Mouse (Mus musculus) neural tube, embryonic 14.5 days (tissue): ENCODE data around the gene Pou2f2. TPM values are rescaled to one million over a fixed set of nuclear protein-coding genes. Genes with fewer than 3 reads are reported as not detected.

ENCODE experiments used
- ATAC-seq: fragments of 200-750 bp; cut with Nextera tagmentation; 2 replicates; pipeline ENCODE4 v1.8.0; 2017; ENCODE audit warnings: low read depth, mild to moderate bottlenecking, moderate TSS enrichment, moderate library complexity
- H3K27ac ChIP-seq: fragments of 300-500 bp; sonication (generic); 2 replicates; pipeline ENCODE4 v1.5.1; 2014; ENCODE audit warnings: low read depth, mild to moderate bottlenecking, control low read depth, low read length, moderate library complexity, mixed read lengths
- H3K27me3 ChIP-seq: fragments of 300-500 bp; sonication (generic); 2 replicates; pipeline ENCODE4 v1.6.1; 2014; ENCODE audit warnings: low read length; ENCODE audit not compliant: control insufficient read depth, insufficient read depth
- H3K36me3 ChIP-seq: fragments of 300-500 bp; sonication (generic); 2 replicates; pipeline ENCODE4 v1.6.1; 2014; ENCODE audit warnings: low read length, mixed read lengths; ENCODE audit not compliant: control insufficient read depth, insufficient read depth
- H3K4me1 ChIP-seq: fragments of 300-500 bp; sonication (generic); 2 replicates; pipeline ENCODE4 v1.6.1; 2014; ENCODE audit warnings: low read length; ENCODE audit not compliant: control insufficient read depth, insufficient read depth
- H3K4me2 ChIP-seq: fragments of 300-500 bp; sonication (generic); 2 replicates; pipeline ENCODE4 v1.6.1; 2014; ENCODE audit warnings: mild to moderate bottlenecking, low read depth, low read length, control low read depth
- H3K4me3 ChIP-seq: fragments of 300-500 bp; sonication (generic); 2 replicates; pipeline ENCODE4 v1.5.1; 2014; ENCODE audit warnings: low read depth, low read length, control low read depth, mixed read lengths
- H3K9ac ChIP-seq: fragments of 300-500 bp; sonication (generic); replicated peaks from 2 replicates; pipeline ENCODE4 v1.6.1; 2014; ENCODE audit warnings: low read depth, mild to moderate bottlenecking, control low read depth, low read length, mixed read lengths
- H3K9me3 ChIP-seq: fragments of 300-500 bp; sonication (generic); 2 replicates; pipeline ENCODE4 v1.6.1; 2016; ENCODE audit warnings: low read length; ENCODE audit not compliant: control insufficient read depth
- WGBS: fragments of 180-500 bp; shearing (Covaris S2); extraction: QIAGEN DNeasy Blood & Tissue Kit; methylation state at CpG from one replicate; pipeline ENCODE4 v1.1.7; 2014; 5-methylcytosine and 5-hydroxymethylcytosine counted together
- polyA plus RNA-seq: library from polyadenylated mRNA; unstranded; fragments of >200 nt; fragmentation: Nextera tagmentation; extraction: Ambion mirVana; gene quantifications from 2 replicates; pipeline ENCODE4 v1.2.1, GENCODE M21; 2014

The Pou2f2 gene
- polyA plus RNA-seq, 1 experiment from 2014 or later, result 33.6 TPM

- 17% methylated on average over 17 of the region's 17 CpGs for WGBS
- Histone ChIP-seq H3K4me3 (no peak overlapping the region), H3K9me3 (no peaks in the 10 kb centered on the region), H3K27me3 (no peaks in the 10 kb centered on the region), H3K4me2 (no peak overlapping the region; the same call in 1 of the 2 replicates), H3K27ac (no peak overlapping the region; the same call in 1 of the 2 replicates), H3K9ac (no peak overlapping the region), H3K4me1 (peaks cover 50% of the 10 kb centered on the region), H3K36me3 (no peaks in the 10 kb centered on the region)
- ATAC-seq, result no peak
Measured at GRCm38 (mm10) chr7:25155469-25156157, 23.9 kb downstream of the Pou2f2 start.

- Histone ChIP-seq H3K4me2 (peak overlapping the region; percentile 3), H3K27me3 (no peaks in the 10 kb centered on the region), H3K36me3 (no peaks in the 10 kb centered on the region), H3K27ac (peak overlapping the region; percentile 80), H3K9ac (0 out of 2 replicates have a peak overlapping the region, but pooled peaks have one; percentile 1), H3K9me3 (no peaks in the 10 kb centered on the region), H3K4me1 (peaks cover 57% of the 10 kb centered on the region), H3K4me3 (no peak overlapping the region)
- ATAC-seq, result no peak
- 44% methylated on average over 4 of the region's 4 CpGs for WGBS
Measured at GRCm38 (mm10) chr7:25154648-25155047, 24.9 kb downstream of the Pou2f2 start.

DNA sequence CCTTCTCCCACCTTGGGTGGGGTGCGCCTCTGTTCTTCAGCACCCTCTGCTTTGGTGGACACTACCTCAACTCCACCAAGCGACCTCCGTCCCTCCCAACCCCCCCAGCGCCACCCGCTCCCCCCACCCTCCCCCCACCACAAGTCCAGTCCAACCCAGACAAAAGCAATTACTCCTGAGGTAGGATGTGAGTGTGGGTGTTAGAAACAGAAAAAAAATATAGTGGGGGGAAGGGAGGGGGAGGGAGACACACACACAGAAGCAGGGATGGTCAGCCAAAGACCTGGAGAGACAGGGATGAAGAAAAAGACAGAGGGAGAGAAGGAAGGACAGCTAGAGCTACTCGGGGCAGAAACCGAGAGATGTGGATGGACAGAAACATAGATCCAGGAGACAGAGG, 25.7 kb downstream of the Pou2f2 start:
- no peaks in the 10 kb centered on the region for H3K9me3 ChIP-seq
- ATAC-seq, result no peak
- H3K4me1 ChIP-seq, result peaks cover 57% of the 10 kb centered on the region
- peak overlapping the region; percentile 3 for H3K4me2 ChIP-seq
- no peaks in the 10 kb centered on the region for H3K36me3 ChIP-seq
- H3K27ac ChIP-seq, result peak overlapping the region; percentile 80
- peak overlapping the region; percentile 10; the same call in 1 of the 2 replicates for H3K4me3 ChIP-seq
- H3K9ac ChIP-seq, result 0 out of 2 replicates have a peak overlapping the region, but pooled peaks have one; percentile 25
- no peaks in the 10 kb centered on the region for H3K27me3 ChIP-seq
- WGBS, result 35% methylated on average over 7 of the region's 7 CpGs

DNA sequence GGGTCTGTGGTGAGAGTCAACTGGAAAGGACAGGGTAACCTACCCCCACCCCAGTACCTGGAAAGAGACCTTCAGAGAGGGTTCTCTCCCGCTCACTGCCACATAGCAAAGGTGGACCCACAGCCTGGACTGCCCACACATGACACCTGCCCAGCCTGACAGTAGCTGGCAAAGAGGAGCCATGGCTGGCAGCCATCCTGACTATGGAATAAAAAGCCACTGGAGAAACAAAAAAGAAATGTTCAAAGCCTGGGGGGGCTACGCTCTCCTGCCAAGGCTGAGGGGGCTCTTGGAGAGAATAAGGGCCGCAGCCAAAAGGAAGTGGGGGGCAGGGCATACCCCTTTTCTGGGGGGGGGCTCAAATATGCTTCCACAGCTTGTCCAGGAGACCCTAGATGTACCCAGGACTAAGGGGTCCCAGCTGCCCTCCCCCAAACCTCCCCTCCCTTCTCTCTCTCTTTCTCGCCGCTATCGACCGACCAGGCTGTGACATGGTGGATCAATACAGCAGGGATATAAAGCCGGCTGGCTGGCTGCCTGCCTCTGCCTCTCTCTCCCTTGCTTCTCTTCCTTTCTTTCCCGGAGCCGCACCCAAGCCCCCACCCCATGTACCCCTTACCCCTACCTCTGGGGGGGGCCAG, 27.5 kb downstream of the Pou2f2 start:
- peak overlapping the region; percentile 35 for H3K4me2 ChIP-seq
- peaks cover 57% of the 10 kb centered on the region for H3K4me1 ChIP-seq
- peak overlapping the region; percentile 25; the same call in 1 of the 2 replicates for H3K9ac ChIP-seq
- no peak overlapping the region for H3K4me3 ChIP-seq
- 13% methylated on average over 9 of the region's 10 CpGs for WGBS
- H3K36me3 ChIP-seq, result no peaks in the 10 kb centered on the region
- no peaks in the 10 kb centered on the region for H3K27me3 ChIP-seq
- H3K27ac ChIP-seq, result peak overlapping the region; percentile 70
- ATAC-seq, result peak; percentile 41
- H3K9me3 ChIP-seq, result no peaks in the 10 kb centered on the region

DNA sequence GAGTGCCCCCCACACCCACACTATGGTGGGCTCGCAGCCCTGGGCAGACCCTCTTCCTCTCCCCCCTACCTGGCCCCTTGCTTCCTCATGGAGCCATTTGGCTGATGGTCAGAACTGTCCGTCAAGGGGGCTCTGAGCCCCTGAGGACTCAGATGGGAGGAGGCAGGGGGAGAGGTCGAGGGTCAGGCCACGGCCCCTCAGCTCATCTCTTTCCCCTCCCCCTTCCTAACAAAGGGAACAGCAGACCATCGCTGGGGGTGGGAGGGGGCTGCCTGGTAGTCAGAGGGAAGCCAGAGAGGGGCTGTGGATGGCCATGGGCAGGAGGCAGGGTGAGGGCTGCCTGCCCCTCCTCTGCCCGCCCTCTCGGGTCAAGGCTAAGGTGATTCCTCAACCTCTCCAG, 28.5 kb downstream of the Pou2f2 start:
- Histone ChIP-seq H3K27ac (peak overlapping the region; percentile 70), H3K36me3 (no peaks in the 10 kb centered on the region), H3K4me2 (peak overlapping the region; percentile 35), H3K4me1 (peaks cover 57% of the 10 kb centered on the region), H3K9ac (peak overlapping the region; percentile 41), H3K9me3 (no peaks in the 10 kb centered on the region), H3K4me3 (no peak overlapping the region), H3K27me3 (no peaks in the 10 kb centered on the region)
- WGBS, result 2% methylated on average over 7 of the region's 7 CpGs
- no peak for ATAC-seq

DNA sequence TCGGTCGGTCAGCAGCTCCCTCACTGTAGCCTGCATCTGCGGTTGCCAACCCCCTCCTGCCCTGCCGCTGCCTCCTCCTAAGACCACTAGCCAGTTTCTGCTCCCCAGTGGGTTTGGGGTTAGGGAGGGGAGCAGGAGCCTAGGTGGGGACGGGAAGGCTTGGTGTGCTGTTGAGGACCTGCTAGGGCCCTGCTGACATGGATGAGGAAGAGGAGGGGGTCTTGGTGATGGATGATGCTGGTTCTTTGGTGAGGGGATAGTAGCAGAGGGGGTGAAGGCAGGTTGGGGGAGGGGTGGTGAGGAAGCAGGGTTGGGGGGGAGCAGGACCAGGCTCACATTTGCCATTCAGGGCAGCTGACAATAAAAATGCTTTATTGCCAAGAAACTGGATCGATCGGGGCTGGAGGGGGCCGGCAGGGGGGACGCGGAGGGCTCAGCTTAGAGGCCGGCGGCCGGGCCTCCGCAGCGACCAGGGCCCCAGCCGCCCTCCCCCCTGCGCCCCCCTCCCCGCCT, 29.3 kb downstream of the Pou2f2 start:
- no peaks in the 10 kb centered on the region for H3K9me3 ChIP-seq
- peak overlapping the region; percentile 41; the same call in 1 of the 2 replicates for H3K9ac ChIP-seq
- WGBS, result 1% methylated on average over 14 of the region's 18 CpGs
- peaks cover 52% of the 10 kb centered on the region for H3K4me1 ChIP-seq
- H3K27ac ChIP-seq, result peak overlapping the region; percentile 70
- peak; percentile 42; the same call in 1 of the 2 replicates for ATAC-seq
- H3K36me3 ChIP-seq, result no peaks in the 10 kb centered on the region
- no peaks in the 10 kb centered on the region for H3K27me3 ChIP-seq
- H3K4me2 ChIP-seq, result peak overlapping the region; percentile 35
- H3K4me3 ChIP-seq, result no peak overlapping the region

DNA sequence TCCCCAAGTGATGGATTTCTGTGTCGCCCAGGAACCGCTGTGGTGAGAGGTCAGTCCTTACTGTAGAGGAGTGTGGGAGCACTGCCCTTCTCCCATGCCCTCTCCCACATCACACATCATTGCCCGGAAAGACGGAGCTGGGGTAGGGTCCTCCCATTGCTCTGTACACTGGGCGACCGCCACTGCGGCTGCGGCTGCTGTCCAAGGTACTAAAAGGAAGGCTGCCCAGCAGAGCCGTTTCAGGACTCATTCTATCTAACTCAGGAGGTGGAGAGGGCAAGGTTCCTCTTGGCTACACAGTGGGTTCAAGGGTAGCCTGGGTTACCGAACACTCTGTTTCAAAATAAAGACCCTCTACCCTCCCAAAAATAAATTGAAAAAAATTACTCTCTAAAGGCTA, 33.6 kb downstream of the Pou2f2 start:
- Histone ChIP-seq H3K27ac (no peak overlapping the region), H3K9me3 (no peaks in the 10 kb centered on the region), H3K4me3 (no peak overlapping the region), H3K9ac (no peak overlapping the region), H3K4me2 (no peak overlapping the region), H3K36me3 (no peaks in the 10 kb centered on the region), H3K27me3 (no peaks in the 10 kb centered on the region), H3K4me1 (peaks cover 9% of the 10 kb centered on the region)
- ATAC-seq, result no peak
- 8% methylated on average over 10 of the region's 10 CpGs for WGBS

GRCm38 (mm10) chr7:25141761-25142160, 37.8 kb downstream of the Pou2f2 start:
- Histone ChIP-seq H3K9ac (no peak overlapping the region), H3K27me3 (no peaks in the 10 kb centered on the region), H3K4me3 (no peak overlapping the region), H3K4me1 (no peaks in the 10 kb centered on the region), H3K27ac (no peak overlapping the region), H3K36me3 (no peaks in the 10 kb centered on the region), H3K4me2 (no peak overlapping the region), H3K9me3 (no peaks in the 10 kb centered on the region)
- no peak for ATAC-seq
- 7% methylated on average over 5 of the region's 5 CpGs for WGBS

- H3K4me3 ChIP-seq, result no peak overlapping the region
- ATAC-seq, result no peak
- H3K9me3 ChIP-seq, result no peaks in the 10 kb centered on the region
- H3K36me3 ChIP-seq, result no peaks in the 10 kb centered on the region
- 49% methylated on average over 3 of the region's 3 CpGs for WGBS
- peaks cover 8% of the 10 kb centered on the region; the same call in 1 of the 2 replicates for H3K4me1 ChIP-seq
- H3K4me2 ChIP-seq, result no peak overlapping the region
- H3K27ac ChIP-seq, result no peak overlapping the region
- H3K27me3 ChIP-seq, result no peaks in the 10 kb centered on the region
- no peak overlapping the region for H3K9ac ChIP-seq
Measured at GRCm38 (mm10) chr7:25137553-25137952, 42.0 kb downstream of the Pou2f2 start.
